Mouse (Mus musculus) small intestine, adult 2 months (tissue): ENCODE data around the gene Mettl23. TPM values are rescaled to one million over a fixed set of nuclear protein-coding genes. Genes with fewer than 3 reads are reported as not detected.
A peak's percentile ranks its signal among the peaks of the same experiment; 100 is the strongest.

Experiments
- H3K27ac ChIP-seq: fragments of 200-500 bp; 2 replicates; pipeline ENCODE4 v1.5.1; 2012; ENCODE audit warnings: low read depth, low read length, control low read depth, inconsistent platforms; ENCODE audit not compliant: insufficient read depth
- H3K27me3 ChIP-seq: fragments of 200-500 bp; 2 replicates; pipeline ENCODE4 v1.6.1; 2012; ENCODE audit warnings: mild to moderate bottlenecking, moderate library complexity, low read length, inconsistent platforms; ENCODE audit not compliant: control insufficient read depth, insufficient read depth
- H3K36me3 ChIP-seq: fragments of 200-500 bp; 2 replicates; pipeline ENCODE4 v1.6.1; 2012; ENCODE audit warnings: mild to moderate bottlenecking, low read length, control low read depth, inconsistent platforms; ENCODE audit not compliant: control insufficient read depth, insufficient read depth
- H3K4me1 ChIP-seq: fragments of 200-500 bp; 2 replicates; pipeline ENCODE4 v1.6.1; 2012; ENCODE audit warnings: low read length, inconsistent platforms, mixed read lengths; ENCODE audit not compliant: control insufficient read depth, insufficient read depth, insufficient read length
- H3K4me3 ChIP-seq: fragments of 200-500 bp; 2 replicates; pipeline ENCODE4 v1.5.1; 2012; ENCODE audit warnings: low read depth, mild to moderate bottlenecking, control low read depth, inconsistent platforms, low read length, moderate library complexity
- CTCF ChIP-seq: fragments of 200-500 bp; IDR thresholded peaks from 2 replicates; pipeline ENCODE4 v1.5.1; 2012; ENCODE audit warnings: low read depth, mild to moderate bottlenecking, control low read depth, inconsistent platforms, low read length, moderate library complexity, mixed read lengths; ENCODE audit not compliant: insufficient replicate concordance, insufficient read length; ENCODE audit errors: extremely low read depth
- POLR2A ChIP-seq: fragments of 200-500 bp; IDR thresholded peaks from 2 replicates; pipeline ENCODE4 v1.6.1; 2012; ENCODE audit warnings: low read depth, mild to moderate bottlenecking, control low read depth, inconsistent platforms, low read length, moderate library complexity
- WGBS: fragments of 180-500 bp; shearing (Covaris S2); methylation state at CpG from one replicate; pipeline ENCODE4 v1.1.7; 2018; 5-methylcytosine and 5-hydroxymethylcytosine counted together
- polyA plus RNA-seq: library from polyadenylated mRNA; depleted of rRNA; stranded (reverse); fragments of >200 nt; gene quantifications from 2 replicates; pipeline ENCODE4 v1.2.3, GENCODE M21; 2012

The Mettl23 gene
- polyA plus RNA-seq, 1 experiment: 10.3 TPM

DNA sequence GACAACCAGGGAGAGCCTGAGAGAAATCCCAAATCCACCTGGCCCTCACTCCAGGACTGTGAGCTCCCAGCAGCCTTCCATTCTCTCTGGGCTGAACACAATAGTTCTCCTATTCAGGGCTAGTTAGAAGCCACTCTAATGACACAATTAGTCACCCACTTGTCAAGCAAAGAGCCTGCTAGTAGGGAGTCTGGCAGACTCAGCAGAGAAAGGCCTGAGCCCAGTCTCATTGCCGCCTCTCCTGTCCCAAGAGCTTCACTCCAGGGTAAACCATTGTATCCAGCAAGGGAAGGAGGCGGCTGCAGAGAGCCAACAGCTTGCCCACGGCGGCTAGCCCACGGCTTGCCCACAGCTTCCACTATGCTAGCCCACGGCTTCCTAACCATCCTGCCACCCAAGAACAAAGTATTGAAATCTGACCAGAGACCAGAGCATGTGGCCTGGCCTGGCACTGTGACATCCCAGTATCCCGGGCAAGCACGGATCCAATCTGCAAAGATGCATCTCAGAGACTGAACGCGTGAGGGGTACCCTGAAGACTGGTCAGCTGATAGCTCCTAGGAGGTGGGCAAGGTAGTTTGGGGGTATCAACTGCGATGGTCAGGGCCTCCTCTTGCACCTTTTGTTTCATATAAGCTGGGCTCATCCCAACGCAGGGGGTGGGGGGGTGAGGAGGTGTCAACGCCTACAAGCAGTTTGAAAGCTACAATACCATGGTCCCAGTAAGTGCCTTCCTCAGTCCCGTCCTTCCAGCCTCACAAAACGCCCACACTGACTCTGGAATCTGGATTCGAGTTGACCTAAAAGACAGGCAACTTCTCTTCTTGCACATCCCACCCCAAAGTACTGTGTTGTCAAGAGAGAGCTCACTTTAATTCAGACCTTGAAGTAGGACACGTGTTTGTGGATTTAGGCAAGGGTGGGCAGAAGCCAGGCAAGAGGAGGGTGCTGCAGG is 16.3 kb upstream of the Mettl23 start:
- Histone ChIP-seq H3K36me3 (no peaks in the 10 kb centered on the region), H3K4me3 (peak overlapping the region; percentile 74), H3K4me1 (peaks cover 11% of the 10 kb centered on the region; the same call in 1 of the 2 replicates), H3K27ac (peak overlapping the region; percentile 45), H3K27me3 (no peaks in the 10 kb centered on the region)
- no peak for TF ChIP-seq POLR2A
- no peak for TF ChIP-seq CTCF
- 46% methylated on average over 17 of the region's 17 CpGs for WGBS

DNA sequence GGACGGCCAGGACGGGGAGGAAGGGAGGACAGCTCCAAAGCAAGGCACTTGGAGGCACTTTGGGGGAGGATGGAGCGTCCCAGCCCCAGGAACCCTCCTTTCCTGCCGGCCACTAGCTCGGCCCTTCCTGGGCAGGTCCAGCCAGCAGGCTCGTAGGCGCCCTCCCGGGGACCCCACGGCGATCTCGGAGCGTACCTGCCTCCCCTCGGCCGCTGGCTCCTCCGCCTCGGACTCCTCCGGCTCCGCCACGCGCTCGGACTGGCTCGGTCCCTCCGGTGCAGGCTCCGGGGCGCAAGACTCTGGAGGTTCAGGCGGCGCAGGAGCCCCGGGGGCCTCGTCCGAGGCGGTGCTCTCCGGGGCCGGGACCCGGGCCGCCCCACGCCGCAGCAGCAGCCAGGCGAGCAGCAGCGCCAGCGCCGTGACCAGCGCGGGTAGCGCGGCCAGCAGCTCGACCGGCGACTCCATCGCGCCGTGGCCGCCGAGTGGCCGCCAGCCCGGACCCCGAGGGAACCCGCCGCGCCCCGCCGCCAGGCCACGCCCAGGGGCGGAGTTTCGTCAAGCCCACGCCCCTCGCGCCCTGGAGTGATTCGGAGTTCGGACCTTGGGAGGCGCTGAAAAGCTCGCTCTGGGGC is 15.4 kb upstream of the Mettl23 start, which contains the start of gene Mxra7:
TSS of gene Mxra7 (minus strand) at position 513 of the 632 bp plus-strand sequence.
- Histone ChIP-seq H3K27me3 (no peaks in the 10 kb centered on the region), H3K4me1 (peaks cover 11% of the 10 kb centered on the region; the same call in 1 of the 2 replicates), H3K4me3 (peak within 1 kb of the TSS; percentile 74), H3K27ac (peak within 1 kb of the TSS; percentile 45), H3K36me3 (no peaks in the 10 kb centered on the region)
- WGBS: 2% methylated on average over 71 of the region's 71 CpGs
- TF ChIP-seq CTCF (no peak), POLR2A (peak; percentile 42; the same call in 1 of the 2 replicates)

DNA sequence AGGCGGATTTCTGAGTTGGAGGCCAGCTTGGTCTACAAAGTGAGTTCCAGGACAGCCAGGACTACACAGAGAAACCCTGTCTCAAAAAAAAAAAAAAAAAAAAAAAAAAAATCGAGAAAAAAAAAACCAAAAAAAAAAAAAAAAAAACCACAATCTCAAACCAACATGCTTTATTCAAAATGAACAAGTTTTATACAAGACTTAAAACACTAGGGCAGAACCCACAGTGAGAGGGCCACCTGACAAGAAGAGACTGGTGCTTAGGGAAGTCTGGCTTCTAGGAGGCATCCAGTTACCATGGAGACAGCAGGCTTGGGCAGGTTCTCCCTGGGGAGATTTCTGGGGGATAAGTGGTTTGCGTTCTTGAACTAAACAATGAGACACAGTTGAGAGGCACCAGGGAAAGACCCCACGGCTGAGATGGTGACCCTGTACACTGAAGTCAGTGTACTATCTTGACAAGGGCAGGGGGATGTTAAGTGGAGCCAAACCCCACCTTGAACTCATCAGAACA is 10.8 kb upstream of the Mettl23 start:
- 78% methylated on average over 3 of the region's 4 CpGs for WGBS
- Histone ChIP-seq H3K4me3 (no peak overlapping the region), H3K4me1 (peaks cover 7% of the 10 kb centered on the region; the same call in 1 of the 2 replicates), H3K27ac (no peak overlapping the region), H3K36me3 (peaks cover 27% of the 10 kb centered on the region), H3K27me3 (no peaks in the 10 kb centered on the region)
- TF ChIP-seq CTCF (no peak), POLR2A (no peak)

DNA sequence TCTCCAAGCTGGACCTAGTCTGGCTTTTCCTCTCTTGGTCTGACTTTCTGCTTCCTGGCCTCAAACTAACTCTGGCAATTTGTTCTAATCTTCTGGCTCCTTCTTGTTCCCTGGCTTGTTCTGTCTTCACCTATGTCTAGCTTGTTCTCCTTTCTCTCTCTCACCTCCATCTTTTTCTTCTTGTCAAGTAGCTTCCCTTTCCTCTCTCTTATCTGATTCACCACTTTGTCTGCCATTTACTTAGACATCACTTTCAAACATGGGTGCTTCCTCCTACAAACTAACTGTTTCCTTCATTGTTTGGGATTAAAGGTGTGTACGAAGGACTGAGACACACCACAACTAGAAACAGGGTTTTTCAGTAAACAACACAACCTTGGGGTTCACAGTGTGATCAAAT is 8.1 kb upstream of the Mettl23 start:
- no peaks in the 10 kb centered on the region; the same call in 1 of the 2 replicates for H3K4me1 ChIP-seq
- no peak overlapping the region for H3K27ac ChIP-seq
- no peaks in the 10 kb centered on the region for H3K27me3 ChIP-seq
- no peak for TF ChIP-seq CTCF
- no peak for TF ChIP-seq POLR2A
- no peak overlapping the region for H3K4me3 ChIP-seq
- peaks cover 47% of the 10 kb centered on the region for H3K36me3 ChIP-seq
- 91% methylated on average over 1 of the region's 1 CpGs for WGBS

DNA sequence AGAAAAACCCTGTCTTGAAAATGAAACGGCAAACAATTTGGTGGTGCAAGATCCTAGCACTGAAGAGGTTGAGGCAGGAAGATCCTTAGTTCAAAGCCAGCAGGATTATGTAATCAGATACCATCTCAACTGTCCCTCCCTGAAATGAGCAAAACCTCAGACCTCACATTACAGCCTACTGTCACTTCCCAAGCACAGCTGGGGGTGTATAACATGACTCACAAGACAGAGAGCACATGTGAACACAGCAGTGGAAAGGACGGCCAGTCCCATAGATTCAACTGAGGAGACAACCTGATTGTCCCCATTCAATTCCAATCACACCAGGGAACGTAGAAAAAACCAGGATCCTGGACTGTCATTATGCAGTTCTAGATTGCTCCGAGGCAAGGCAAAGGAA is 6.8 kb upstream of the Mettl23 start:
- TF ChIP-seq POLR2A: no peak

DNA sequence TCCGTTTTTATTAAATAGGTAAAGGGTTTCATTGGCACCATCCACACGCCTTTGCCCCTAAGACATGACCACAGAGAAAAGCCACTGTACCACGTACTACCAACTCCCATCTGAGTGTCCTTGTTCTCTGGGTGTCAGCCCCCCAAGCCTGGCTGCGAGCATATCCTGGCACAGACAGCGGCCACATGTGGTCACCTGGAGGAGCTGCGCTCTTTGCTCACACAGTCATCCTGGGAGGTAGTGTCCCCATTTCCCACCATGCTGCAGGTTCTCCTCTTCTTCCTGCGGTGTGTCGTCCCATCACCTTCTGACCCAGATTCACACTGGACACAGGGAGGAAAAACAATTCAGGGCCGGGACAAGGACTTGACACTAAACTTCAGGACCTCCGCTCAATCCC is 5.6 kb upstream of the Mettl23 start:
- H3K27me3 ChIP-seq: no peaks in the 10 kb centered on the region
- peaks cover 59% of the 10 kb centered on the region for H3K36me3 ChIP-seq
- no peaks in the 10 kb centered on the region; the same call in none of the 2 replicates for H3K4me1 ChIP-seq
- no peak for TF ChIP-seq CTCF
- no peak for TF ChIP-seq POLR2A
- H3K4me3 ChIP-seq: no peak overlapping the region
- H3K27ac ChIP-seq: no peak overlapping the region
- WGBS: 94% methylated on average over 10 of the region's 10 CpGs

More for the DNA sequence above, 6.8 kb upstream of the Mettl23 start:
- no peaks in the 10 kb centered on the region; the same call in none of the 2 replicates for H3K4me1 ChIP-seq
- WGBS: 89% methylated on average over 4 of the region's 4 CpGs
- no peak overlapping the region for H3K4me3 ChIP-seq
- H3K36me3 ChIP-seq: peaks cover 59% of the 10 kb centered on the region
- no peaks in the 10 kb centered on the region for H3K27me3 ChIP-seq
- H3K27ac ChIP-seq: no peak overlapping the region

DNA sequence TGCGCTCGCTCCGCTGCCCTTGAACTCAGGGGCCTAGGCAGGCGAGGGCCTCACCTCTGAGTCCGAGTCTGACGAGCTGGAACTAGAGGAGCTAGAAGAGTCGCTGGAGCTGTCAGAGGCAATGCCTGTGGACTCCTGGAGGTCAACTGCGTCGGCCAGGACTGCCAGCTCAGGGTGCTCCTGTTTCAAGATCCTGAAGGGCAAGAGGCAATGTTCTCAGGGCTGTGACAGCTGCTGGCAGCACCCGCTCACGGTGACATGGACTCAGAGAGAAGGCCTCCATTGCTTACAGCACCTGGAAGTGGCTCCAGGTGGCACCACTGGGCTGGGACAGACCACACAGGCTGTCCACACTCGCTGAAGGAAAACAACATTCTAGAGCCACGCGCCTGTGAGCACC is 4.1 kb upstream of the Mettl23 start:
- H3K27me3 ChIP-seq: no peaks in the 10 kb centered on the region
- no peaks in the 10 kb centered on the region; the same call in none of the 2 replicates for H3K4me1 ChIP-seq
- WGBS: 87% methylated on average over 14 of the region's 14 CpGs
- TF ChIP-seq POLR2A: no peak
- no peak overlapping the region for H3K4me3 ChIP-seq
- H3K36me3 ChIP-seq: peaks cover 58% of the 10 kb centered on the region
- H3K27ac ChIP-seq: no peak overlapping the region
